Mouse (Mus musculus): ENCODE measurements around the gene Zfp961. TPM values are rescaled to one million over a fixed set of nuclear protein-coding genes. Genes with fewer than 3 reads are reported as not detected.

Gene Zfp961
- 6.7 and 7.6 TPM in 2 replicates for total RNA-seq (2023)

GRCm38 (mm10) chr8:71950482-71951221 is at the start of gene Zfp961:
TSS of gene Zfp961 (plus strand) at chr8:71951038.

GRCm38 (mm10) chr8:71908309-71909261 is 42.3 kb upstream of the Zfp961 start, which contains the start of the genes Zfp882 and Zfp617:
TSS of gene Zfp882 (plus strand) at chr8:71908608.
TSS of gene Zfp617 (plus strand) at chr8:71908635.

GRCm38 (mm10) chr8:72009473-72009872 is 58.6 kb downstream of the Zfp961 start, which contains the start of gene Cyp4f18:
TSS of gene Cyp4f18 (minus strand) at chr8:72009626.

GRCm38 (mm10) chr8:72040918-72041317 is 90.1 kb downstream of the Zfp961 start, which contains the start of gene Olfr372:
TSS of gene Olfr372 (plus strand) at chr8:72041218.

Other genes starting within 250 kb of the Zfp961 start
- 0.16 TPM in 1 of 2 replicates, not detected in the other for gene B3gnt3, start 249.2 kb upstream of the Zfp961 start, total RNA-seq (2023)
- 35.1 and 36.3 TPM in 2 replicates for gene Fcho1, start 225.3 kb upstream of the Zfp961 start, total RNA-seq (2023)
- gene Zfp709, start 69.0 kb upstream of the Zfp961 start, total RNA-seq (2023) = 3.0 and 3.1 TPM in 2 replicates
- gene Zfp882, start 42.4 kb upstream of the Zfp961 start, total RNA-seq (2023) = 0.93 and 1.8 TPM in 2 replicates
- gene Zfp617, start 42.4 kb upstream of the Zfp961 start, total RNA-seq (2023) = 5.9 and 8.3 TPM in 2 replicates
- gene Cyp4f18, start 58.6 kb downstream of the Zfp961 start, total RNA-seq (2023) = 288 and 392 TPM in 2 replicates
- 0.50 and 0.98 TPM in 2 replicates for gene Olfr372, start 90.2 kb downstream of the Zfp961 start, total RNA-seq (2023)
- gene Olfr373, start 132.1 kb downstream of the Zfp961 start, total RNA-seq (2023) = 0.68 and 1.6 TPM in 2 replicates
- gene Olfr374, start 156.0 kb downstream of the Zfp961 start, total RNA-seq (2023) = 0.27 and 1.1 TPM in 2 replicates
- 188 and 212 TPM in 2 replicates for gene Tpm4, start 183.9 kb downstream of the Zfp961 start, total RNA-seq (2023)
- gene Rab8a, start 210.2 kb downstream of the Zfp961 start, total RNA-seq (2023) = 131 and 140 TPM in 2 replicates
- 12.8 and 17.4 TPM in 2 replicates for gene Hsh2d, start 238.6 kb downstream of the Zfp961 start, total RNA-seq (2023)